Mouse (Mus musculus) liver, embryonic 13.5 days (tissue): ENCODE results near the gene Hspa4l. TPM values are rescaled to one million over a fixed set of nuclear protein-coding genes. Genes with fewer than 3 reads are reported as not detected.

Experiments used
- polyA plus RNA-seq: library from polyadenylated mRNA; unstranded; fragments of >200 nt; fragmentation: Nextera tagmentation; extraction: Ambion mirVana; gene quantifications from 2 replicates; pipeline ENCODE4 v1.2.1, GENCODE M21; 2015

Hspa4l gene
- polyA plus RNA-seq, 1 experiment from 2014 or later = 20.4 TPM

Other genes starting within 250 kb of the Hspa4l start
- gene Intu, start 213.2 kb upstream of the Hspa4l start, polyA plus RNA-seq = 0.78 and 1.0 TPM in 2 replicates
- 0.06 and 0.12 TPM in 2 replicates for gene Slc25a31, start 35.6 kb upstream of the Hspa4l start, polyA plus RNA-seq
- gene Plk4, start 55.5 kb downstream of the Hspa4l start, polyA plus RNA-seq = 45.9 and 46.1 TPM in 2 replicates
- gene Mfsd8, start 102.4 kb downstream of the Hspa4l start, polyA plus RNA-seq = 3.9 and 5.0 TPM in 2 replicates
- gene Abhd18, start 102.5 kb downstream of the Hspa4l start, polyA plus RNA-seq = 3.2 and 3.4 TPM in 2 replicates
- gene 1700034I23Rik, start 158.0 kb downstream of the Hspa4l start, polyA plus RNA-seq = 0.05 TPM in 1 of 2 replicates, not detected in the other
- gene Larp1b, start 205.3 kb downstream of the Hspa4l start, polyA plus RNA-seq = 7.8 and 8.4 TPM in 2 replicates